Mouse (Mus musculus) layer of hippocampus, adult 6 months (tissue): ENCODE data around the gene Zbtb2. TPM values are rescaled to one million over a fixed set of nuclear protein-coding genes. Genes with fewer than 3 reads are reported as not detected.

Source experiments
- long read RNA-seq, 2 experiments: library from polyadenylated mRNA; unstranded; transcript quantifications; one replicate each; pipeline ENCODE4 v2.0.0; 2019 to 2020
- polyA plus RNA-seq: library from polyadenylated mRNA; unstranded; fragments of <200 nt; fragmentation: Nextera tagmentation; gene quantifications from 2 replicates; pipeline ENCODE4 v1.2.3, GENCODE M21; 2021

Zbtb2 gene
- 5.4 and 5.6 TPM in 2 replicates for polyA plus RNA-seq
- long read RNA-seq, experiment 1, full-length matches to known transcripts, result 14 of 15 reads
- long read RNA-seq, experiment 1, partial matches to known transcripts, result 0 of 15 reads
- long read RNA-seq, experiment 1, other reads (novel, unspliced or antisense), result 1 of 15 reads
- long read RNA-seq, experiment 2, full-length matches to known transcripts, result 42 of 45 reads
- long read RNA-seq, experiment 2, partial matches to known transcripts, result 0 of 45 reads
- long read RNA-seq, experiment 2, other reads (novel, unspliced or antisense), result 3 of 45 reads

GRCm38 (mm10) chr10:4387701-4388383 lies at the start of gene Zbtb2:
Gene Zbtb2 (minus strand): TSS chr10:4388108.

GRCm38 (mm10) chr10:4432123-4432931 lies 44.4 kb upstream of the Zbtb2 start, which contains the start of the genes Rmnd1 and Armt1:
Gene Rmnd1 (minus strand): TSS chr10:4432388.
Gene Armt1 (plus strand): TSS chr10:4432467.

Other genes with a start within 250 kb of the Zbtb2 start
- gene Akap12, start 121.7 kb downstream of the Zbtb2 start, polyA plus RNA-seq, result 3.3 and 4.0 TPM in 2 replicates
- 27.7 and 28.1 TPM in 2 replicates for gene Rmnd1, start 44.3 kb upstream of the Zbtb2 start, polyA plus RNA-seq
- gene Armt1, start 44.4 kb upstream of the Zbtb2 start, polyA plus RNA-seq, result 10.6 and 12.9 TPM in 2 replicates
- 0.35 and 0.64 TPM in 2 replicates for gene Ccdc170, start 94.4 kb upstream of the Zbtb2 start, polyA plus RNA-seq
- gene Esr1, start 223.5 kb upstream of the Zbtb2 start, polyA plus RNA-seq, result 2.1 and 2.2 TPM in 2 replicates